Mouse (Mus musculus) neural tube, embryonic 14.5 days (tissue): ENCODE measurements around the gene Alk. TPM values are rescaled to one million over a fixed set of nuclear protein-coding genes. Genes with fewer than 3 reads are reported as not detected.

Experiments
- ATAC-seq: fragments of 200-750 bp; cut with Nextera tagmentation; 2 replicates; pipeline ENCODE4 v1.8.0; 2017; ENCODE audit warnings: low read depth, mild to moderate bottlenecking, moderate TSS enrichment, moderate library complexity
- H3K27ac ChIP-seq: fragments of 300-500 bp; sonication (generic); 2 replicates; pipeline ENCODE4 v1.5.1; 2014; ENCODE audit warnings: low read depth, mild to moderate bottlenecking, control low read depth, low read length, moderate library complexity, mixed read lengths
- H3K27me3 ChIP-seq: fragments of 300-500 bp; sonication (generic); 2 replicates; pipeline ENCODE4 v1.6.1; 2014; ENCODE audit warnings: low read length; ENCODE audit not compliant: control insufficient read depth, insufficient read depth
- H3K36me3 ChIP-seq: fragments of 300-500 bp; sonication (generic); 2 replicates; pipeline ENCODE4 v1.6.1; 2014; ENCODE audit warnings: low read length, mixed read lengths; ENCODE audit not compliant: control insufficient read depth, insufficient read depth
- H3K4me1 ChIP-seq: fragments of 300-500 bp; sonication (generic); 2 replicates; pipeline ENCODE4 v1.6.1; 2014; ENCODE audit warnings: low read length; ENCODE audit not compliant: control insufficient read depth, insufficient read depth
- H3K4me2 ChIP-seq: fragments of 300-500 bp; sonication (generic); 2 replicates; pipeline ENCODE4 v1.6.1; 2014; ENCODE audit warnings: mild to moderate bottlenecking, low read depth, low read length, control low read depth
- H3K4me3 ChIP-seq: fragments of 300-500 bp; sonication (generic); 2 replicates; pipeline ENCODE4 v1.5.1; 2014; ENCODE audit warnings: low read depth, low read length, control low read depth, mixed read lengths
- H3K9ac ChIP-seq: fragments of 300-500 bp; sonication (generic); replicated peaks from 2 replicates; pipeline ENCODE4 v1.6.1; 2014; ENCODE audit warnings: low read depth, mild to moderate bottlenecking, control low read depth, low read length, mixed read lengths
- H3K9me3 ChIP-seq: fragments of 300-500 bp; sonication (generic); 2 replicates; pipeline ENCODE4 v1.6.1; 2016; ENCODE audit warnings: low read length; ENCODE audit not compliant: control insufficient read depth
- WGBS: fragments of 180-500 bp; shearing (Covaris S2); extraction: QIAGEN DNeasy Blood & Tissue Kit; methylation state at CpG from one replicate; pipeline ENCODE4 v1.1.7; 2014; 5-methylcytosine and 5-hydroxymethylcytosine counted together
- polyA plus RNA-seq: library from polyadenylated mRNA; unstranded; fragments of >200 nt; fragmentation: Nextera tagmentation; extraction: Ambion mirVana; gene quantifications from 2 replicates; pipeline ENCODE4 v1.2.1, GENCODE M21; 2014

Alk gene
- polyA plus RNA-seq, 1 experiment from 2014 or later: 5.2 TPM

DNA sequence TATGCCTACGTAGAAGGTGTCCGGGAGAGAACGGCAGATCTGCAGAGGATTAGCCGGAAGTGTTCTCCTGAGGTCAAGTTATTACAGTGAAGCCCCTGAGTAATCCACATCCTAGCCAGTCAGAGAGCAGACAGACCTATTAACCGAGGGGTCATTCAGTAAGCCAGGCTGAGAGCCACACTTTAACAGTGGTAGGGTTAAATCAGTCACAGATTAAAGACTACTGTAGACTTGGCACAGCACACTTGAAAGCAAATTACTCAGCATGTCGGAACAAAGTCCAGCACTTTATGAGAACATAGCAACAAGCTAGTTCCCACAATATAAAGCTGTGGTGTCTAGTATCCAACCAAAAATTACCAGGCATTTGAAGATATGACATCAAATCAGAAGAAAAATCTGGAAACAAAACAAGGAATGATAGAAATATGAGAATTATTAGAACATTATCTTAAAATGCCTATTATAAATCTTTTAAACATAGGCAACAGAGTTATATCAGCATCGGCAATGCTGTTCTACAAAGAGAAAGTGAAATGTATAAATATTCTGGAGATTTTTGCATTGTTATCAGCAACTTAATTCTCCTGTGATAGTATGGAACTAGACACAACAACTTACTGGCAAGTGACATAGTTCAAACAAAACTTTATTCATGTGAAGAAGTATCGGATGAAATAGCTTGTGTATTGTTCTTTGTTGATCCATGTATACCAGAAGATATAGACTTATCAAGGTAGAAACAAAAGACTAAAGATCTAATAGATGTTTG lies 472.1 kb downstream of the Alk start:
- H3K9ac ChIP-seq: no peak overlapping the region
- no peaks in the 10 kb centered on the region for H3K9me3 ChIP-seq
- ATAC-seq: no peak
- H3K4me2 ChIP-seq: no peak overlapping the region
- H3K27ac ChIP-seq: no peak overlapping the region
- no peak overlapping the region for H3K4me3 ChIP-seq
- H3K27me3 ChIP-seq: no peaks in the 10 kb centered on the region
- WGBS: 79% methylated on average over 8 of the region's 8 CpGs
- no peaks in the 10 kb centered on the region for H3K4me1 ChIP-seq
- H3K36me3 ChIP-seq: no peaks in the 10 kb centered on the region

DNA sequence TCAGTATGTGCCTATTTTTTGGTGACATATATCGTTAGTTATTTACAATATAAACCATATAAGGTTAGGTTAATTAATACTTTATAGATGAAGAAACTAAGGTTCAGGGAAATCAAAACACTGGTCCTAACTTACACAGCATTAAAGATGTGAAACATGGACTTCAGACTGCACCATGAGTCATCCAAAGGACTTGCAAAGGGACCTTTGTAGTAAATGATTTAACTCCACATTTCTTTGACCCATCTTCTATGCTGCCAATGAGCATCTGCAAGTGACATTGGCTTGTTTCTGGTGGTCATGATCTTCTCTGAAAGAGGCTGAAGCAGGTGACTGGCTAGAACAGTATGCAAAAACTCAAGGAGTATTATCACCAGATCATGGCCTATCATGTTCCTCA lies 482.8 kb downstream of the Alk start:
- H3K4me2 ChIP-seq: no peak overlapping the region
- no peaks in the 10 kb centered on the region for H3K9me3 ChIP-seq
- H3K27ac ChIP-seq: no peak overlapping the region
- no peaks in the 10 kb centered on the region for H3K27me3 ChIP-seq
- no peak for ATAC-seq
- H3K36me3 ChIP-seq: no peaks in the 10 kb centered on the region
- H3K4me3 ChIP-seq: no peak overlapping the region
- H3K4me1 ChIP-seq: no peaks in the 10 kb centered on the region
- no peak overlapping the region for H3K9ac ChIP-seq
- WGBS: 98% methylated on average over 1 of the region's 1 CpGs

DNA sequence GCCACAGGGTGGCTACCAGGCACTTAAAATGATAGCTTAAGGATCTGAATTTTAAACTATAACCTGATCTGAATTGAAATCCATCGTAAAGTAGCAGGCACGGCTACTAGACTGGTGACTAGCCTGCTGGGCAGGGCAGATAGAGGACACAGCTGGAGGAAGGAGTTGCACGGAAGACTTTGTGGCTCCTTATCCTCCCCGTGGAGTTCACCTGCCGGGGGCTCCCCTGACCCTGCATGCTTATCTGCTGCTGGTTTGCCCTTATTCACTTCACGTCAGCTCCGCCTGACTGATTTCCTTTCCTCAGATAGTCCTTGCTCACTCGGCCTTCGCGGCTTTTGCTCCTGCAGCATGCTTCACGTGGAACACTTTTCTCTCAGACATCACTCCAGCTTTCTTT lies 484.1 kb downstream of the Alk start:
- no peaks in the 10 kb centered on the region for H3K36me3 ChIP-seq
- no peak overlapping the region for H3K9ac ChIP-seq
- no peaks in the 10 kb centered on the region for H3K27me3 ChIP-seq
- H3K4me3 ChIP-seq: no peak overlapping the region
- ATAC-seq: no peak
- no peak overlapping the region for H3K4me2 ChIP-seq
- 79% methylated on average over 11 of the region's 11 CpGs for WGBS
- H3K27ac ChIP-seq: no peak overlapping the region
- no peaks in the 10 kb centered on the region for H3K9me3 ChIP-seq
- H3K4me1 ChIP-seq: peaks cover 5% of the 10 kb centered on the region; the same call in 1 of the 2 replicates

DNA sequence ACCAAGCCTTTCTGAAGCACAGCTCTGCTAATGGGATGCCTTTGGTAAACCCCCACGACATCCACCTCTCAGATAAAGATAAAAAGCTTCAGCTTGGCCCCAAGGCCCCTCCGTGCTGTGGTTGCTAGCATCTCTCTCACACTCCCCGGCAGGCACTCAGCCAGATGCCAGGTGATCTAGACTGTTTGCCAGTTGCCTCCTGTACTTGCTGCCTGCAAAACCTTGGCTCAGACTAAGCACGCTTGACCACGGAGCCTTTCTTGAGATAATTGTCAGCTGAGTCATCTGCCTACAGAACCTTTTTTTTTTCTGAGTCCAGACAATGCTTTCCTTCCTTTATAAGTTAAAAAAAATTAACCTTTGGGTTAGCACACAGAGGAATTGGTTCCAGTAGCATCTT lies 486.1 kb downstream of the Alk start:
- Histone ChIP-seq H3K9ac (no peak overlapping the region), H3K27ac (no peak overlapping the region), H3K36me3 (no peaks in the 10 kb centered on the region), H3K27me3 (no peaks in the 10 kb centered on the region), H3K9me3 (no peaks in the 10 kb centered on the region), H3K4me1 (peaks cover 6% of the 10 kb centered on the region; the same call in 1 of the 2 replicates), H3K4me2 (no peak overlapping the region), H3K4me3 (no peak overlapping the region)
- WGBS: 83% methylated on average over 5 of the region's 5 CpGs
- ATAC-seq: no peak

DNA sequence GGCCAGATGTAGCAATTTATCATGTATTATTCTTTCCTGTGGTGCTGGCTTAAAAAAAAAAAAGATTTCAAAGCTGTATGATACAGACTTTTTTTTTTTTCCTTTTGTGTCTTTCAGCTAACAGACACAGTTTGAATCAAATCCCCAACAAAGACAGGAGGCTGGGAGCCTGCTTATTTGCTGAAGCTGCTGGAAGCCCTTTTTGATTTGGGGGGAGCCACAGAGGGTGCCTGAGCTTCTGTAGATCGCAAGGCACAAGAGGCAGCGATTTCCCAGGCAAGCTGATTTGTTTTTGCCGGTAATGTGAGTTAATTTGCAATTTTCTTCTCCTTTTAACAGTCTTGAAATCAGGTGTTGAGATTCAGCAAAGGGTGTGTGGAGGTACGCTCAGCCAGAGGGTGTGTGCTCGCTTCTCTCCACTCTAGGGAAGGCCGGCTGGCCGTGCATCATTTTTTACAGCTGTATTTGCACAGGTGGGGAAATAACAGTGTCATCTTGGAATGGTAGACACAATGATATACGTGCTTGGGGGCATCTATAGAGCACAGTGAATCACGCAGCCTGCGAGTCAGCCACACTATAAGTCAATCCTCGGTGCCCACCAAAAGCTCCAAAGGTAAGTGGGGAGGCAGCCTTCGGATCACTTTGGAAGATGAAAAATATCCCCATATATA lies 489.0 kb downstream of the Alk start:
- H3K9ac ChIP-seq: 0 out of 2 replicates have a peak overlapping the region, but pooled peaks have one; percentile 8

DNA sequence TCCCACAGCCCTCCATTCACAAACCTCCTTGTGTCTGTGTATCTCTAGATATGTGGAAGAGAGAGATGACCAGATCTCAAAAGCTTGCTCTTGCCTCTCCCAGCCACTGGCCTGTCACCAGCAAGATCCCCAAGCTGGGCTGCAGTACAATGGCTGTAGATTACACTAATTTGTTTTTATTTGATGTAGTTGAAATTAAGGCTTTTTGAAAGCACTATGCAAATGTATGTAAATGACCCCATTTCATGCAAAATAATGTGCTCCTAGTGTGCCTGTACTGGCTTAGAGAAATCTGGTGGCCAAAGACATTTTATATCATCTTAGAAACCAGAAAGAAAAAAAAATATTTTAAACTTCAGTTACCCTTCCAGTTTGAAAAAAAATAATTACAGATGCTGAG lies 492.4 kb downstream of the Alk start:
- Histone ChIP-seq H3K9me3 (no peaks in the 10 kb centered on the region), H3K27me3 (no peaks in the 10 kb centered on the region), H3K4me1 (peaks cover 6% of the 10 kb centered on the region; the same call in 1 of the 2 replicates), H3K4me3 (no peak overlapping the region), H3K4me2 (no peak overlapping the region), H3K27ac (no peak overlapping the region), H3K36me3 (no peaks in the 10 kb centered on the region), H3K9ac (no peak overlapping the region)
- no peak for ATAC-seq

More for the DNA sequence above, 489.0 kb downstream of the Alk start:
- Histone ChIP-seq H3K27ac (0 out of 2 replicates have a peak overlapping the region, but pooled peaks have one; percentile 4), H3K27me3 (no peaks in the 10 kb centered on the region), H3K4me2 (0 out of 2 replicates have a peak overlapping the region, but pooled peaks have one; percentile 4), H3K4me1 (peaks cover 6% of the 10 kb centered on the region; the same call in 1 of the 2 replicates), H3K36me3 (no peaks in the 10 kb centered on the region), H3K9me3 (no peaks in the 10 kb centered on the region), H3K4me3 (no peak overlapping the region)
- peak; percentile 56 for ATAC-seq
- WGBS: 35% methylated on average over 12 of the region's 12 CpGs

DNA sequence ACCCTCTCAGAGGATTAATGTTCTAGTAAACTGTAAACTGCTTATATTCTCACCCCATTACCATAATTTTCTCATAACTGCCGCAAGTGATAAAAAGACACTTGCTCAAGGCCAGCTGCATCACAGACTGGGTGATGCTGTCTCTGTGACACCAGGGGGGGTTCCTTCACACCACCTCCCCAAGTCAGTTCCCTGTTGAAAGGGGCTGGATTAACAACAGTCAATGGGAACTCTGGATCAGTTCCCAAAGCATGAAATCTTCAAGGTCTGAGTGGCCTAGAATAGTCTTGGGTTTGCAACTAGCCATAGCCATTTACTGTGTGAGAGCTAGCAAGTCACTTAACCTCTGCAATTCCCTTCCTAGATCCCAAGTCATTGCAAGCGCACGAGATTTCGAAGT lies 492.9 kb downstream of the Alk start:
- no peaks in the 10 kb centered on the region for H3K9me3 ChIP-seq
- H3K4me2 ChIP-seq: no peak overlapping the region
- H3K4me1 ChIP-seq: peaks cover 6% of the 10 kb centered on the region; the same call in 1 of the 2 replicates
- no peaks in the 10 kb centered on the region for H3K36me3 ChIP-seq
- WGBS: 76% methylated on average over 4 of the region's 4 CpGs
- no peaks in the 10 kb centered on the region for H3K27me3 ChIP-seq
- no peak overlapping the region for H3K4me3 ChIP-seq
- H3K9ac ChIP-seq: no peak overlapping the region
- ATAC-seq: no peak
- no peak overlapping the region for H3K27ac ChIP-seq

DNA sequence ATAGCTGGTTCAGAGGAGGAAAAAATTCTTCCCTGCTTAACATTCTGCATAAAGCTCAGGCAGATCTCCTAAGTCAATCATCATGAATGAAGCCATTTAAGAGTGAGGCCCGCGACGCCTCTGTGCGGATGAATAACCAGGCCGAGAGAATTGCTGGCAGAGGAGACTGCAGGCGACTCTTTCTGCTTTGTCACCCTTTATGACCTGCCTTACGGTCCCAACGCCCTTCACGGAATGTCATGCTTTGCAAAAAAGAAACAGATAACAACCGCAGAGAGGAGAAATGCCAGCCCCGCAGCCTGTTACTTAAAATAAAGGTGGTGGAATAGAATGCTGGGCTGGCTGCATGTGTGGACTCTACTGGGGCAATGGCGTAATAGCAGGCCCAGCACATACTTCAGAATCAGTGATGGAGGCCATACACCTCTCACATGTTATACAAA lies 517.1 kb downstream of the Alk start:
- Histone ChIP-seq H3K9me3 (no peaks in the 10 kb centered on the region), H3K4me3 (no peak overlapping the region), H3K9ac (no peak overlapping the region), H3K36me3 (no peaks in the 10 kb centered on the region), H3K4me2 (no peak overlapping the region), H3K27me3 (no peaks in the 10 kb centered on the region), H3K27ac (no peak overlapping the region), H3K4me1 (0 out of 2 replicates have a peak, but pooled peaks cover 6% of the 10 kb centered on the region)
- peak; percentile 56 for ATAC-seq
- WGBS: 21% methylated on average over 12 of the region's 12 CpGs

DNA sequence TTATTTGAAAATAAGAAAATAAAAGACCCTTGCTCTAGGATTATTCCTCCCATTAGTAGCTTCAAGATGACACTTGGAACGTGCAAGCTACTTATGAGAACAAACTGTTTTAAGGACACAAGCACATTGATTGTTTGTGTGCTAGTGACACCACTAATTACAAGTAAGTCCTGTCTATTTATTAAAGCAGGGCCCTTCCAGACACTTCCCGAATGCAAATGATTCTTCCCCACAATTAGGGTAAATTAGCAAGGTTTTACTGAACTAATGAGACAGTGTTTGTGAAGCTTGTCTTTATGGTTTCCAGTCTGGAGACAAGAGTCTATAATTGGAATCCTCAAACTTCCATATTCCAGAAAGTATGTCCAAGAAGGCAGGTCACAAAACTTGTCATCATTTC lies 523.0 kb downstream of the Alk start:
- Histone ChIP-seq H3K4me1 (peaks cover under 1% of the 10 kb centered on the region; the same call in 1 of the 2 replicates), H3K36me3 (no peaks in the 10 kb centered on the region), H3K27ac (no peak overlapping the region), H3K9me3 (no peaks in the 10 kb centered on the region), H3K4me3 (no peak overlapping the region), H3K27me3 (no peaks in the 10 kb centered on the region), H3K9ac (no peak overlapping the region), H3K4me2 (no peak overlapping the region)
- no peak for ATAC-seq
- WGBS: 67% methylated on average over 2 of the region's 2 CpGs
